Mouse (Mus musculus) c-Kit-positive CD71-negative TER-119-negative erythroid progenitor cells, embryonic 14.5 days (primary cell): ENCODE results near the gene Epb41l4b.

Source experiments
- DNase-seq: peaks from one replicate; pipeline ENCODE4 v3.0.0-alpha.2; 2013; ENCODE audit warnings: low read depth

The Epb41l4b gene

GRCm38 (mm10) chr4:57113472-57114216 lies 29.6 kb downstream of the Epb41l4b start:
- DNase-seq: no peak

GRCm38 (mm10) chr4:57111992-57112540 lies 31.2 kb downstream of the Epb41l4b start:
- DNase-seq: no peak

- no peak for DNase-seq
Measured at GRCm38 (mm10) chr4:57111411-57111810, 31.8 kb downstream of the Epb41l4b start.

- no peak for DNase-seq
Measured at GRCm38 (mm10) chr4:57109543-57109942, 33.7 kb downstream of the Epb41l4b start.

GRCm38 (mm10) chr4:57105339-57105738 lies 37.9 kb downstream of the Epb41l4b start:
- DNase-seq: no peak

GRCm38 (mm10) chr4:57103830-57104229 lies 39.4 kb downstream of the Epb41l4b start:
- DNase-seq: peak; percentile 12

GRCm38 (mm10) chr4:57101095-57101494 lies 42.1 kb downstream of the Epb41l4b start:
- no peak for DNase-seq

- no peak for DNase-seq
Measured at GRCm38 (mm10) chr4:57097411-57097810, 45.8 kb downstream of the Epb41l4b start.

- DNase-seq: no peak
Measured at GRCm38 (mm10) chr4:57095569-57095968, 47.7 kb downstream of the Epb41l4b start.

GRCm38 (mm10) chr4:57091363-57091762 lies 51.9 kb downstream of the Epb41l4b start:
- DNase-seq: peak; percentile 26

GRCm38 (mm10) chr4:57088301-57088700 lies 54.9 kb downstream of the Epb41l4b start:
- no peak for DNase-seq

GRCm38 (mm10) chr4:57085750-57086400 lies 57.4 kb downstream of the Epb41l4b start:
- no peak for DNase-seq

- DNase-seq: no peak
Measured at GRCm38 (mm10) chr4:57083653-57084052, 59.6 kb downstream of the Epb41l4b start.

- DNase-seq: peak; percentile 6
Measured at GRCm38 (mm10) chr4:57082775-57083428, 60.3 kb downstream of the Epb41l4b start.

- DNase-seq: no peak
Measured at GRCm38 (mm10) chr4:57081463-57081862, 61.8 kb downstream of the Epb41l4b start.

GRCm38 (mm10) chr4:57073843-57074242 lies 69.4 kb downstream of the Epb41l4b start:
- DNase-seq: no peak

GRCm38 (mm10) chr4:57073174-57073573 lies 70.1 kb downstream of the Epb41l4b start:
- no peak for DNase-seq

- no peak for DNase-seq
Measured at GRCm38 (mm10) chr4:57070640-57071039, 72.6 kb downstream of the Epb41l4b start.

GRCm38 (mm10) chr4:57068397-57068796 lies 74.8 kb downstream of the Epb41l4b start:
- DNase-seq: no peak

GRCm38 (mm10) chr4:57067801-57068200 lies 75.4 kb downstream of the Epb41l4b start:
- no peak for DNase-seq

- no peak for DNase-seq
Measured at GRCm38 (mm10) chr4:57066936-57067335, 76.3 kb downstream of the Epb41l4b start.

GRCm38 (mm10) chr4:57065273-57065672 lies 78.0 kb downstream of the Epb41l4b start:
- peak; percentile 47 for DNase-seq

- DNase-seq: no peak
Measured at GRCm38 (mm10) chr4:57064830-57065229, 78.4 kb downstream of the Epb41l4b start.
